Mouse (Mus musculus) hematopoietic stem cell, adult 5-6 weeks (primary cell): ENCODE data around the gene Fzr1. TPM values are rescaled to one million over a fixed set of nuclear protein-coding genes. Genes with fewer than 3 reads are reported as not detected.
A peak's percentile ranks its signal among the peaks of the same experiment; 100 is the strongest.

Experiments used
- ATAC-seq, 2 experiments: fragments of 125-278 bp in 1 of 2; replicated peaks in 1 of 2; 2 replicates each; pipeline ENCODE4 v1.8.0; 2016 to 2017; ENCODE audit warnings: inconsistent platforms in 2 of 2, mild to moderate bottlenecking in 2 of 2, moderate number of reproducible peaks in 2 of 2, low read depth in 1 of 2, moderate TSS enrichment in 1 of 2; ENCODE audit not compliant: low FRiP score in 2 of 2, poor library complexity in 2 of 2, severe bottlenecking in 2 of 2, insufficient read depth in 1 of 2, low TSS enrichment in 1 of 2
- total RNA-seq: library from RNA; stranded (forward); fragments of 172-1452, 232-1000 nt; gene quantifications from 2 replicates; pipeline ENCODE4 v1.2.3, GENCODE M21; 2017

Gene Fzr1
- total RNA-seq, 1 experiment from 2014 or later: 11.6 TPM

DNA sequence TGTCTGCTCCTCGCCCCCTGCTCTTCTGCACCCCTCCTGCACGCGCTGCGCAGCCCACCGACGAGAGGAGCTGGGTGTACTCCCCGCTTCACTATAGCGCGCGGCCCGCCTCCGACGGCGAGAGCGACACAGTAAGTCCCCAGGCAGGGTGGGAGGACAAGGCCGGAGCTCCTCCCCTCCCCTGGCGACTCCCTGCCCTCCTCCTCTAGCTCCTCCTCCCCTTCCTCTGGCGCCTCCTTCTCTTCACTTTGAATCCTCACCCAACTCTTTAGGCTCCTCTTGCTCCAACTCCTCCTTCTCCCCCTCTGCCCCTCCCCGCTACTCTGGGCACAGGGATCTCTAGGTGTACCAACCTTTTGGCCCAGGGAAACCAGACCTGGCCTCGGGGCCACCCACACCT lies 61.0 kb downstream of the Fzr1 start:
- 0 out of 4 replicates have a peak, but pooled peaks of 1 of the 2 experiments have one; percentile 6 for ATAC-seq

DNA sequence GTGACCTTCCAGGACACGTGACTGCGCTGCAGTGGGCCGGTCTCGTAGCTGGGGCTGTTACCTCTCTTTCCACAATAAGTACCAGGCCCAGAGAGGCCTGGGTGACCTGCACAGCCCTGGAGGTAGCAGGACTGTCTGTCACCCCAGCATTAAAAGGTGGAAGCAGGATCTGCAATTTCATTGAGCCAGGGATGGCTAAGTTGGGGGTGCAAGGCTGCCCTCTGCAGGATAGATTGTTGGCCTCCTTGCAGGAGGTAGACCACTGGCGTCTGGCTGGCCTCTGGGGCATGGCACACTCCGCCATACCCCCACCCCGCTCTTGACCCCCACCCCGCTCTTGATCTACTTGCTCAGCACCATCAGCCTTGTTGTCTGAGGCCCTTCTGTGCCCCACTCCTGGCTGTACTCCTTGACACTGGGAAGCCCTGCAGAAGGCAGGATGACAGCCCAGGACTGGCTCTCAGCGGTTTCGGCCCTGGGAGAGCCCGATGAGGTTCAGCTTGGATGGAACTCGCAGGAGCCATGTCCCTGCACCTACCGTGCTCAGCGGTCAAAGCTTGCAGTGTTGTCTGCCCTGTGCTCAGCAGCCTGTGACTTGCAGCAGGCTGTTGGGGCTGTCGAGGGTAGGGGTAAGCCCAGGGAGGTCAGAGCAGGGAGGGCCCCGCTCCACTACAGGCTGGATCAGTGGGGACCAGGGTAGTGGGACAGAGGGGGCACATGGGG lies 61.8 kb downstream of the Fzr1 start:
- ATAC-seq: no peak

Other genes with a start within 250 kb of the Fzr1 start
- 7.4 and 13.0 TPM in 2 replicates for gene Zbtb7a, start 243.3 kb downstream of the Fzr1 start, total RNA-seq
- gene Pias4, start 210.6 kb downstream of the Fzr1 start, total RNA-seq: 7.3 and 8.7 TPM in 2 replicates
- 1,714 and 1,773 TPM in 2 replicates for gene Eef2, start 201.9 kb downstream of the Fzr1 start, total RNA-seq
- gene Dapk3, start 195.5 kb downstream of the Fzr1 start, total RNA-seq: 29.9 and 30.6 TPM in 2 replicates
- not detected in 2 replicates for gene 4930442H23Rik, start 194.7 kb downstream of the Fzr1 start, total RNA-seq
- not detected in 2 replicates for gene Nmrk2, start 176.5 kb downstream of the Fzr1 start, total RNA-seq
- not detected in 2 replicates for gene Atcay, start 147.7 kb downstream of the Fzr1 start, total RNA-seq
- 0.65 and 6.8 TPM in 2 replicates for gene Zfr2, start 145.4 kb downstream of the Fzr1 start, total RNA-seq
- gene Matk, start 125.6 kb downstream of the Fzr1 start, total RNA-seq: 27.9 and 30.8 TPM in 2 replicates
- 125 and 132 TPM in 2 replicates for gene Mrpl54, start 111.6 kb downstream of the Fzr1 start, total RNA-seq
- 10.5 and 21.6 TPM in 2 replicates for gene Apba3, start 111.6 kb downstream of the Fzr1 start, total RNA-seq
- 4.6 and 10.4 TPM in 2 replicates for gene Tjp3, start 86.9 kb downstream of the Fzr1 start, total RNA-seq
- 48.8 and 67.1 TPM in 2 replicates for gene Pip5k1c, start 85.6 kb downstream of the Fzr1 start, total RNA-seq
- 25.7 and 33.1 TPM in 2 replicates for gene Cactin, start 57.4 kb downstream of the Fzr1 start, total RNA-seq
- 3.0 and 4.6 TPM in 2 replicates for gene Tbxa2r, start 49.8 kb downstream of the Fzr1 start, total RNA-seq
- gene Gipc3, start 35.2 kb downstream of the Fzr1 start, total RNA-seq: 0.10 and 0.56 TPM in 2 replicates
- 25.6 and 37.4 TPM in 2 replicates for gene Hmg20b, start 28.0 kb downstream of the Fzr1 start, total RNA-seq
- 10.4 and 16.9 TPM in 2 replicates for gene Mfsd12, start 21.0 kb downstream of the Fzr1 start, total RNA-seq
- gene 4930404N11Rik, start 12.7 kb downstream of the Fzr1 start, total RNA-seq: 1.1 and 3.3 TPM in 2 replicates
- 13.2 and 15.3 TPM in 2 replicates for gene Dohh, start 5.9 kb upstream of the Fzr1 start, total RNA-seq
- gene Gm48551, start 6.0 kb upstream of the Fzr1 start, total RNA-seq: 6.9 TPM in 1 of 2 replicates, not detected in the other
- gene Gm48552, start 10.5 kb upstream of the Fzr1 start, total RNA-seq: not detected in 2 replicates
- 17.4 and 20.4 TPM in 2 replicates for gene Smim24, start 14.5 kb upstream of the Fzr1 start, total RNA-seq
- 10.8 and 12.1 TPM in 2 replicates for gene Nfic, start 77.1 kb upstream of the Fzr1 start, total RNA-seq
- gene Celf5, start 104.2 kb upstream of the Fzr1 start, total RNA-seq: 0.60 TPM in 1 of 2 replicates, not detected in the other
- 39.1 and 41.4 TPM in 2 replicates for gene Ncln, start 117.9 kb upstream of the Fzr1 start, total RNA-seq
- 14.0 and 21.4 TPM in 2 replicates for gene S1pr4, start 121.6 kb upstream of the Fzr1 start, total RNA-seq
- gene Gna15, start 145.7 kb upstream of the Fzr1 start, total RNA-seq: 25.3 and 40.2 TPM in 2 replicates
- gene Gna11, start 166.7 kb upstream of the Fzr1 start, total RNA-seq: 5.6 and 5.8 TPM in 2 replicates
- gene Aes, start 181.0 kb upstream of the Fzr1 start, total RNA-seq: 204 and 238 TPM in 2 replicates
- gene Tle2, start 196.0 kb upstream of the Fzr1 start, total RNA-seq: 11.2 and 11.8 TPM in 2 replicates
- gene Tle6, start 222.6 kb upstream of the Fzr1 start, total RNA-seq: 22.9 and 47.4 TPM in 2 replicates
- 2.9 and 3.5 TPM in 2 replicates for gene BC025920, start 227.8 kb upstream of the Fzr1 start, total RNA-seq
- 2.8 and 3.1 TPM in 2 replicates for gene Sirt6, start 249.3 kb upstream of the Fzr1 start, total RNA-seq